Mouse (Mus musculus): ENCODE measurements at regions not wholly inside any gene's neighbourhood (a gene's known extent, or its start where the extent isn't known, plus 50 kb on each side); places are given as distances from the start of the nearest gene placed in this dataset.

DNA sequence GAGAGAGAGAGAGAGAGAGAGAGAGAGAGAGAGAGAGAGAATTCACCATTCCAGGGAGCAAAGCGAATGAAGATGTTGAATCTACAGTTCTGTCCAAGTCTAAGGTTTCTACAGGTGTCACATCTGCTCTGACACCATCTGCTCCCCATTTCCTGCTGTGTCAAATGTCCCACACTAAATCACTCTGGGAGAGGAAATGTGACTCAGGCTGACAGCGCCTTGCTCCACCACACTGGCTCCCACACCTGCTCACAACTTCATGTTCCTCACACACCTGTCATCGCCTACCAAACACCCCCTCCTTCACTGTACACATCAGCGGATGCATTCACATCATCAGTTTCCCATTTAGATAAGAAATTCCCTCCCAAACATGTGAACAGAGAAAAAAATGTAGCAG, 366.3 kb downstream of the Synb start:
- 68% methylated on average over 4 of the region's 4 CpGs for WGBS
- no peak for ATAC-seq (ENCODE audit: low read depth)
- no peak overlapping the region for H3K27ac ChIP-seq (ENCODE audit: low read depth, low read length)
- H3K36me3 ChIP-seq (ENCODE audit: control insufficient read depth, insufficient read depth, low read length), result no peaks in the 10 kb centered on the region
- H3K9me3 ChIP-seq (ENCODE audit: control insufficient read depth, low read length), result no peaks in the 10 kb centered on the region
- no peaks in the 10 kb centered on the region for H3K27me3 ChIP-seq (ENCODE audit: control insufficient read depth, insufficient read depth, low read length)
- no peak overlapping the region for H3K4me2 ChIP-seq (ENCODE audit: low read depth, low read length)
- H3K9ac ChIP-seq (replicated peaks; ENCODE audit: low read depth, low read length), result no peak overlapping the region
- H3K4me3 ChIP-seq (ENCODE audit: low read depth, low read length), result no peak overlapping the region
- H3K4me1 ChIP-seq (ENCODE audit: control insufficient read depth, insufficient read depth, low read length), result peaks cover 5% of the 10 kb centered on the region; the same call in 1 of the 2 replicates

DNA sequence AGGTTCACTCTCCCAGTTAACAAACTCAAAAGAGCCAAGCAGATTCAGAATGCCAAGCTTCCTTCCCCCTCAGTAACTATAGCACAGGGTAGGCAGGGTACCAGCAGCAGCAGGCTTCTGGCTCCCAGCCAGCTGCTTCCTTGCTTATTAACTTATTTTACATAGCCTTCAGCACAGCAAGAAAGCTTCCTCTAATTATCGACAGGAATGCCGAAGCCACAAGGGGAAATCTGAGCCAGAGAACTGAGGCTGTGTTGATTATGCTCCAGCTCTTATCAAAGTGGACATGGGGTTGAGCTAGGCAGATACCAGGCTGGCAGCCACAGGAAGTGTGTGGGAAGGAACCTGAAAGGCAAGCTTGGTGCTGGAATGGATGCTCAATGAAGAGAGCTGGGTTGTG, 371.0 kb downstream of the Synb start:
- peak overlapping the region; percentile 10; the same call in 1 of the 2 replicates for H3K27ac ChIP-seq (ENCODE audit: low read depth, low read length)
- H3K9me3 ChIP-seq (ENCODE audit: control insufficient read depth, low read length), result no peaks in the 10 kb centered on the region
- H3K36me3 ChIP-seq (ENCODE audit: control insufficient read depth, insufficient read depth, low read length), result no peaks in the 10 kb centered on the region
- no peak overlapping the region for H3K4me3 ChIP-seq (ENCODE audit: low read depth, low read length)
- ATAC-seq (ENCODE audit: low read depth), result peak; percentile 90
- peaks cover 12% of the 10 kb centered on the region; the same call in 1 of the 2 replicates for H3K4me1 ChIP-seq (ENCODE audit: control insufficient read depth, insufficient read depth, low read length)
- no peaks in the 10 kb centered on the region for H3K27me3 ChIP-seq (ENCODE audit: control insufficient read depth, insufficient read depth, low read length)
- 3% methylated on average over 2 of the region's 2 CpGs for WGBS
- H3K9ac ChIP-seq (replicated peaks; ENCODE audit: low read depth, low read length), result no peak overlapping the region
- no peak overlapping the region for H3K4me2 ChIP-seq (ENCODE audit: low read depth, low read length)

DNA sequence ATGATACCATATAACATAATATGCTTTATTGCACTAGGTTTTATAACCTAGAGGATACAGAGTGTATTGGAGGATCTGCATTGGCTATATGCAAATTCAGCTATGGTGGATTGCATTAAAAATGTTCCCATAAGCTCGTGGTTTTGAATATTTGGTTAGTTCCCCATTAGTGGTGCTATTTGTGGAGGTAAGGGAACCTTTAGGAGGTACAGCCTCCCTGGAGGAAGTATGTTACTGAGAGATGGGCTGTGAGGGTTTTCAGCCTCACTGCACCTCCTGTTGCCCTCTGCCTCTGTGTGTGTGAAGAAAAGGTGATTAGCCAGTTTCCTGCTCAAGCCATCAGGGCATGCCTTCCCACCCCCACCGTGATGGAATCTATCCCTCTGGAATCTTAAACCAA, 372.1 kb downstream of the Synb start:
- Histone ChIP-seq H3K9ac (replicated peaks; ENCODE audit: low read depth, low read length) (no peak overlapping the region), H3K4me2 (ENCODE audit: low read depth, low read length) (no peak overlapping the region), H3K27me3 (ENCODE audit: control insufficient read depth, insufficient read depth, low read length) (no peaks in the 10 kb centered on the region), H3K36me3 (ENCODE audit: control insufficient read depth, insufficient read depth, low read length) (no peaks in the 10 kb centered on the region), H3K27ac (ENCODE audit: low read depth, low read length) (no peak overlapping the region), H3K9me3 (ENCODE audit: control insufficient read depth, low read length) (no peaks in the 10 kb centered on the region), H3K4me3 (ENCODE audit: low read depth, low read length) (no peak overlapping the region), H3K4me1 (ENCODE audit: control insufficient read depth, insufficient read depth, low read length) (peaks cover 12% of the 10 kb centered on the region; the same call in 1 of the 2 replicates)
- ATAC-seq (ENCODE audit: low read depth), result no peak
- 43% methylated on average over 2 of the region's 2 CpGs for WGBS

DNA sequence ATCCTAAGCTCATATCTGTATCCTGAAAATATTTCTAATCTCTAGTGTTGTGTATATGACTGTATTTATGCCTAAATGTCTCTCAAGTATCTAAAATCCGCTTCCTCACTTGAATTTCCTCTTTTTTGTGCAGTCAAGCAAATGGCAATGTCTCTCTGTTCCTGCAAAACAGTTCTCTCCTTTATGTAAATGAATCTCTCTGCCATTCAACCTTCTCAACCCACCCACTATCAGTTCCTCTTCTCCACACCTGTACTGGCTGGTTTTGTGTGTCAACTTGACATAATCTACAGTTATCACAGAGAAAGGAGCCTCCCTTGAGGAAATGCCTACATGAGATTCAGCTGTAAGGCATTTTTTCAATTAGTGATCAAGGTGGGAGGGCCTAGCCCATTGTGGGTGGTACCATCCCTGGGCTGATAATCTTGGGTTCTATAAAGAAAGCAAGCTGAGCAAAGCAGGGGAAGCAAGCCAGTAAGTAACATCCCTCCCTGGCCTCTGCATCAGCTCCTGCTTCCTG, 375.5 kb downstream of the Synb start:
- no peak for ATAC-seq (ENCODE audit: low read depth)
- peaks cover 12% of the 10 kb centered on the region; the same call in 1 of the 2 replicates for H3K4me1 ChIP-seq (ENCODE audit: control insufficient read depth, insufficient read depth, low read length)
- no peaks in the 10 kb centered on the region for H3K36me3 ChIP-seq (ENCODE audit: control insufficient read depth, insufficient read depth, low read length)
- no peak overlapping the region for H3K4me3 ChIP-seq (ENCODE audit: low read depth, low read length)
- no peaks in the 10 kb centered on the region for H3K27me3 ChIP-seq (ENCODE audit: control insufficient read depth, insufficient read depth, low read length)
- 84% methylated on average over 1 of the region's 1 CpGs for WGBS
- no peak overlapping the region for H3K9ac ChIP-seq (replicated peaks; ENCODE audit: low read depth, low read length)
- H3K27ac ChIP-seq (ENCODE audit: low read depth, low read length), result no peak overlapping the region
- H3K9me3 ChIP-seq (ENCODE audit: control insufficient read depth, low read length), result no peaks in the 10 kb centered on the region
- no peak overlapping the region for H3K4me2 ChIP-seq (ENCODE audit: low read depth, low read length)

DNA sequence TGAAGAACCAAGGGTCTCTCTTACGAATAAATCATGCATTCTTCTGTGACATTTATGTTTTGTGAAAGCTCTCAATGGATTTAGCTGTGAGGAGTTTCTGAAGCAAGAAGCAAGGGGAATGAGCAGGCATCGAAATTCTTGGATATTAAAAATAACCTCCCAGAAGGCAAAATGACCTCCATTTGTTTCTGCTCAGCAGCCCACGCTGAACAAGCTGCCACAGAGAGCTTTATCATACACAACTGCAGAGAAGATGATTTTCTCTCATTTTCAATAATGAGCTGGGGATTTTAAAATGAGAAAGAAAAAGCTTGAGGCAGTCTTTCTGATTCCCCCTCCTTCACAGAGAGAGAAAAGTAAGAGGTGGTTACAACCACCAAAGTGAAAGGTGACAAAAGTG, 394.2 kb downstream of the Synb start:
- Histone ChIP-seq H3K9ac (replicated peaks; ENCODE audit: low read depth, low read length) (no peak overlapping the region), H3K27ac (ENCODE audit: low read depth, low read length) (no peak overlapping the region), H3K4me3 (ENCODE audit: low read depth, low read length) (no peak overlapping the region), H3K9me3 (ENCODE audit: control insufficient read depth, low read length) (no peaks in the 10 kb centered on the region), H3K27me3 (ENCODE audit: control insufficient read depth, insufficient read depth, low read length) (no peaks in the 10 kb centered on the region), H3K4me2 (ENCODE audit: low read depth, low read length) (no peak overlapping the region), H3K4me1 (ENCODE audit: control insufficient read depth, insufficient read depth, low read length) (no peaks in the 10 kb centered on the region), H3K36me3 (ENCODE audit: control insufficient read depth, insufficient read depth, low read length) (no peaks in the 10 kb centered on the region)
- WGBS, result 75% methylated on average over 3 of the region's 3 CpGs
- no peak for ATAC-seq (ENCODE audit: low read depth)

DNA sequence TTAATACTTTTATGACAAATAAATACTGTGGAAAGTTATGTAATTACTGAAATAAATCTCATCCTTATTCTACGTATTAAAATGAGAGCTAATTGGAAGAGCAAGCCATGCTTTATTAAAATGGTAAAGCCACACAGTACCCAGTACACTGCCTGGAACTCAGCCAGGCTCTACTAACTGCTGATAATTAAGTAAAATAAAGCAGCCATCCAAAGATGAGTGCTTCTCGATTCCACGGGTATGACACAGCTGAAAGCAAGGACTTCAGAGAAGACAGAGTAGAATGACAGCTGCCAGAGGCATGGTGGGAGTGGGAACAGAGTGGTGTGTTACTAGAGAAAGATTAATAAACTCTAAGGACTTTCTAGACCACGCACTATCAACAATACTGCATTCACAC, 416.9 kb downstream of the Synb start:
- 70% methylated on average over 4 of the region's 4 CpGs for WGBS
- H3K27me3 ChIP-seq (ENCODE audit: control insufficient read depth, insufficient read depth, low read length), result no peaks in the 10 kb centered on the region
- H3K4me3 ChIP-seq (ENCODE audit: low read depth, low read length), result no peak overlapping the region
- no peaks in the 10 kb centered on the region for H3K9me3 ChIP-seq (ENCODE audit: control insufficient read depth, low read length)
- H3K27ac ChIP-seq (ENCODE audit: low read depth, low read length), result no peak overlapping the region
- H3K36me3 ChIP-seq (ENCODE audit: control insufficient read depth, insufficient read depth, low read length), result no peaks in the 10 kb centered on the region
- H3K4me2 ChIP-seq (ENCODE audit: low read depth, low read length), result no peak overlapping the region
- no peak overlapping the region for H3K9ac ChIP-seq (replicated peaks; ENCODE audit: low read depth, low read length)
- ATAC-seq (ENCODE audit: low read depth), result no peak
- no peaks in the 10 kb centered on the region for H3K4me1 ChIP-seq (ENCODE audit: control insufficient read depth, insufficient read depth, low read length)

DNA sequence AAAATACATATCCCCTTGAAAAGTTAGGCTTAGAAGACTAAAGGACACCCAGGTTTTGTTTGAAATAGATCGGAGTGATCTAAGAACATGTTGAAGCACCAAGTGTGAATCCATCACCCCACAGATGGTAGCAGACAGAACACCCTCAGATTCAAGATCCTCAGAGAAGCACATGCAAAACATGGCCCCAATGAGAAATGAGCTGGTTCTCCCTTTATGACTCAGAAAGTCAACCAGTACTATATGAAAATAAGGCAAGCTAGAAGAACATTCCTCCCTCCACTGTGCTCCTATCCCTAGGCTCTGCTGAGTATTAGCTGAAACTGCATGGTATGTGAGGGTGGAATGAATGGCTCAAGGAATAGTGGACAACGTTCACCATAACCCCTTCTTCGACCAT, 433.0 kb downstream of the Synb start:
- Histone ChIP-seq H3K27me3 (ENCODE audit: control insufficient read depth, insufficient read depth, low read length) (no peaks in the 10 kb centered on the region), H3K4me3 (ENCODE audit: low read depth, low read length) (no peak overlapping the region), H3K9ac (replicated peaks; ENCODE audit: low read depth, low read length) (no peak overlapping the region), H3K4me2 (ENCODE audit: low read depth, low read length) (no peak overlapping the region), H3K9me3 (ENCODE audit: control insufficient read depth, low read length) (no peaks in the 10 kb centered on the region), H3K27ac (ENCODE audit: low read depth, low read length) (no peak overlapping the region), H3K4me1 (ENCODE audit: control insufficient read depth, insufficient read depth, low read length) (no peaks in the 10 kb centered on the region), H3K36me3 (ENCODE audit: control insufficient read depth, insufficient read depth, low read length) (no peaks in the 10 kb centered on the region)
- no peak for ATAC-seq (ENCODE audit: low read depth)
- 95% methylated on average over 3 of the region's 3 CpGs for WGBS

DNA sequence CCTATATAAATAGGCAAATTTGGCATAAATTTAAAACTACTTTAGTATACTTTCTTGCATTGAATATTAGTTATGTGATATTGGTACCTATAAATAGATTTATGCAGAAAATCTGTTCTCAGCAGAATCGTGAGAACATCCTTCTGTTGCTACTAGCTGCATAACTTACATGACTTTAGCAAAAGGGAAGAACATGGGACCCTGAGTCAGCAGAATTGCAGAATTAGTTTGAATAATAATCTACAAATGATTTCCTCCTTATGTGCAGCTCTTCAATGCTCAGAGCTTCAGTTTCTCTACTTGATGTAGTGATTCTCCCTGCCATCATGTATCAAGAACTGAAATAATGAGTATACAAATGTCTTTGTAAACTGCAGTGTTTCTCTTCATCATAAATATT, 436.2 kb downstream of the Synb start:
- Histone ChIP-seq H3K27ac (ENCODE audit: low read depth, low read length) (no peak overlapping the region), H3K9me3 (ENCODE audit: control insufficient read depth, low read length) (no peaks in the 10 kb centered on the region), H3K4me2 (ENCODE audit: low read depth, low read length) (no peak overlapping the region), H3K27me3 (ENCODE audit: control insufficient read depth, insufficient read depth, low read length) (no peaks in the 10 kb centered on the region), H3K4me3 (ENCODE audit: low read depth, low read length) (no peak overlapping the region), H3K4me1 (ENCODE audit: control insufficient read depth, insufficient read depth, low read length) (no peaks in the 10 kb centered on the region), H3K36me3 (ENCODE audit: control insufficient read depth, insufficient read depth, low read length) (no peaks in the 10 kb centered on the region), H3K9ac (replicated peaks; ENCODE audit: low read depth, low read length) (no peak overlapping the region)
- WGBS, result 88% methylated on average over 1 of the region's 1 CpGs
- no peak for ATAC-seq (ENCODE audit: low read depth)

DNA sequence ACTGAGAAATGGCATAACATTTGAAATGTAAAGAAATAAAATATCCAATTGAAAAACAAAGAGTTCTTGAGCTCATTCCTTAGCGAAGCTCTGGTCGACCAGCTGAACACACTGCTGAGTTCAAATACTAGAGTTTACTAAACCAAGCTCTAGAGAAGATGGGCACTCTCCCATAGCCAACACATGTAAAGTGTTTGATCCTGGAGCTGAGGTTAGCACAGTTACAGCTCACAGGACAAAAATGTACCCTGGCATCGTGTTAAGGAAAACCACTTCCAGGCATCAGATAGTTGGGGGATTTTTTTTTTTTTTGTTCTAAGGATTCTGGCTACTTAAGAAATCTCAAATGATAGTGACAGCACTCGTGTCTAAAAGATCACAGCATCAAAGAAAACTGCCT, 445.6 kb downstream of the Synb start:
- WGBS, result 81% methylated on average over 4 of the region's 4 CpGs
- Histone ChIP-seq H3K4me1 (ENCODE audit: control insufficient read depth, insufficient read depth, low read length) (no peaks in the 10 kb centered on the region), H3K4me3 (ENCODE audit: low read depth, low read length) (no peak overlapping the region), H3K36me3 (ENCODE audit: control insufficient read depth, insufficient read depth, low read length) (no peaks in the 10 kb centered on the region), H3K27ac (ENCODE audit: low read depth, low read length) (no peak overlapping the region), H3K9me3 (ENCODE audit: control insufficient read depth, low read length) (no peaks in the 10 kb centered on the region), H3K27me3 (ENCODE audit: control insufficient read depth, insufficient read depth, low read length) (no peaks in the 10 kb centered on the region), H3K9ac (replicated peaks; ENCODE audit: low read depth, low read length) (no peak overlapping the region), H3K4me2 (ENCODE audit: low read depth, low read length) (no peak overlapping the region)
- ATAC-seq (ENCODE audit: low read depth), result no peak

DNA sequence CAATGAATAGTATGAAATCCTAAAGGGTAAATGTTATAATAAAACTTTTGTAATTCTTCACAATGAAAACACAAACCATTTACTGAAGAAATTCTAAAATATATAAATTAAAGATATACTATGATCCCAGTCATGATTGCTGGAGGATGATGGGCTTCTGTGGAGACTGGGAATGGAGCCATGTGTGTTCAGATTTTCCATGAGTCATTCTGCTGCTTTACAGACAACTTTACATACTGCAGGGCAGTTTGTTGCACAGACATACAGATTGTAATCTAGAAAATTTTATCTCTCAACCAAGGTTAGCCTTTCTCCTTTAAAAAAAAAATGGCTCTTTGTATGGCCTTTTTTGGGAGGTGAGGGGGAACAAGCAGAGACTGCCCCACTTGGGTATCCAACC, 446.5 kb downstream of the Synb start:
- Histone ChIP-seq H3K9me3 (ENCODE audit: control insufficient read depth, low read length) (no peaks in the 10 kb centered on the region), H3K27me3 (ENCODE audit: control insufficient read depth, insufficient read depth, low read length) (no peaks in the 10 kb centered on the region), H3K4me1 (ENCODE audit: control insufficient read depth, insufficient read depth, low read length) (no peaks in the 10 kb centered on the region), H3K27ac (ENCODE audit: low read depth, low read length) (no peak overlapping the region), H3K4me2 (ENCODE audit: low read depth, low read length) (no peak overlapping the region), H3K36me3 (ENCODE audit: control insufficient read depth, insufficient read depth, low read length) (no peaks in the 10 kb centered on the region), H3K4me3 (ENCODE audit: low read depth, low read length) (no peak overlapping the region), H3K9ac (replicated peaks; ENCODE audit: low read depth, low read length) (no peak overlapping the region)
- ATAC-seq (ENCODE audit: low read depth), result no peak

All from neural tube, embryonic 14.5 days (tissue).